Mouse (Mus musculus): ENCODE results near the gene Mfsd6l. TPM values are rescaled to one million over a fixed set of nuclear protein-coding genes. Genes with fewer than 3 reads are reported as not detected.
A peak's percentile ranks its signal among the peaks of the same experiment; 100 is the strongest.

Gene Mfsd6l
- total RNA-seq (2021): not detected
- long read RNA-seq, experiment 1: 0 reads
- long read RNA-seq, experiment 2: 0 reads

DNA sequence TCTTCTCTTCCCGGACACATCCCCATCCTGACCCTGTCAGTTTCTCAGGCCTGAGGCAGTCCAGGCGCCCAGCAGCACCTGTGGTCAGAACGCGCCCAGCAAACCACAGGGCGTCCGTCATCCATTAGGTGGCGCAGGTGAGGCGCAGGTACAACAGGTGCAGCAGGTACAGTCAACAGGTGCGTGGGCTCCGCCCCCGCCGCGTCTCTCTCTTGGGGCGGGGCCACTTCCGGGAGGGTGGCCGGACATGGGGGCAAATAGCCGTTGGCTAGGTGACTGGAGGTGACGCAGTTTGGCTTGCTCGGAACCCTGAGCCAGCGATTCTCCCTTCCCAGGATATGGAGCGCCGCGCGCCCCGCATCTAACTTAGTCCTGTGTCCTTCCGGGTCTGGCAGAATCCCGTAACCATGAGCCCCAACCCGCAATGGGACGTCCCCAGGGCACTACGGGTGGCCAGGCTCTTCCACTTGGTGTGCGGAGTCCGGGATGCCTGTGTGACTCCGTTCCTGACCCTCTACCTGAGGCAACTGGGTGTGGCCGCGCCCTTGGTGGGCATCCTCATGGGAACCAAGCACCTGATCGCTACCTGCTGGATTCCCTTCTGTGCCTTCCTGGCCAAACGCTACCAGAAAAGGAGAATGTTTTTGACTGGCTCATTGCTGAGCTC lies at the start of gene Mfsd6l:
TSS of gene Mfsd6l (plus strand) at position 269 of the 667 bp plus-strand sequence.
- intact Hi-C loops (cut with DNase I): no loop called here
- DNase-seq: no peak

DNA sequence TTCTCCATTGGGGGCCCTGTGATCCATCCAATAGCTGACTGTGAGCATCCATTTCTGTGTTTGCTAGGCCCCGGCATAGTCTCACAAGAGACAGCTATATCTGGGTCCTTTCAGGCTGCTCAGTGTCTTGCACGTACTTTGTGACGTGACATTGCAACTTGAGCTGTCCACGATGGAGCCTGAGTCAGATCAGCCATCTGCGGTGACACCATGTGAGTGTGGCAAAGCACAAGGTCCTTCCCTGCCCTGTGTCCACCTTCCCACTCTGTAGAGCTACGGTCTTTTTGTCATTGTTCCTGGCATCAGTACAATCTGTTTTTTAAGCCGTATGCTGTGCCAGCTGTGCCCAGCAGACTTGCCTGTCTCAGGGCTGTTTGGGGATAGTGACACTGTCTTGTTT lies 48.7 kb upstream of the Mfsd6l start:
- intact Hi-C loops (cut with DNase I): no loop called here

DNA sequence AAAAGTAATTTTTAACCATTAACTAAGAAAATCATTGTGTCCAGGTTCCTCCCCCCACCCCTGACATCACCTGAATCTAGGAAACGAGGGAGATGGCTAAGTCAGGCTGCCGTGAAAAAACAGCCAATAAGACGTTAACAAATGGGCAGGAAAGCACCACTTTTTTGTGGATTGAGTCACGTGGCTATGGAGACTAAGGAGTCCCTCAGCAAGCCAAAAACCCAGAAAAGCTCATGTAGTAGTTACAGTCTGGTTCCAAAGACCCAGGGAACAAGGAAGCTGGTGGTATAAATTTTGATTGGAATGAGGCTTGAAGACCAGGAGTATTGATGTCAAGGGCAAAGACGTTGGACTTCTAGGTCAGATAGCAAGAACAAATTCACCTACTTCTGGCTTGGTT lies 47.4 kb upstream of the Mfsd6l start:
- intact Hi-C loops (cut with DNase I): no loop called here

More for the DNA sequence above, 48.7 kb upstream of the Mfsd6l start:
- DNase-seq: no peak

DNA sequence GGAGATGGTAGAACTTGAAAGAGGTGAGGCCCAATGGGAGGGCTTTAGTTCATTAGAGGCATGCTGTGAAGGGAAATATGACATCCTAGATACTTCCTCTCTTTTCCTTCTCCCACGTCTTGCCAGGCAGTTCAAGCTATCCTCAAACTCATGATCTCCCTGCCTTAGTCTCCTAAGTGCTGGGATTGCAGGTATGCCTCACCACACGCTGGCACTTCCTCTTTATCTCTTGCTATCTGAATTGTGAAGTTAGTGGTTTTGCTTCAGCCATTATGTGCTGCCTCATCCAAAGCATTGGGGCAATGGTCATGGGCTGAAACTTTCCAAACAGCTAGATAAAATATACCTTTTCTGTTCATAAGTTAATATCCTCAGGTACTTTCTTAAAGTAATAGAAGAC lies 46.8 kb upstream of the Mfsd6l start:
- intact Hi-C loops (cut with DNase I): no loop called here
- no peak for DNase-seq

More for the DNA sequence above, 47.4 kb upstream of the Mfsd6l start:
- DNase-seq: no peak

DNA sequence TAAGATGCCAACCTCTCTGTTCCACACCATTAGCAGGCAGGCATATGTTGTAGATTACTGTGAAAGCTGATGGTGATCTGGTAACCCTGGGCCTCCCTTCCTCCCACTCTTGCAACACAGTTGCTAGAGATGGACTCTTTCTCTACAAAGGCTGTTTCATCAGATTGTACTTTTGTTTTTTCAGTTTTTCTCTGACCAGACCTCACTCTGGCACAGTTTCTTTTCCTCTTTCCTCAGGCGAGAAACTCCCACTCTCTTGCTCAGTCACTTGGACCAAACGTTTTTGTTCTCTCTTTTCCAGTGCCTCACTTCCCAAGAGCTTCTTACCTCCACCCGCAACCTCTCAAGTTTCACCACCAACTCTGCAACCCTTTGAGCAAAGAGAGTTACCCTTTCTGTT lies 42.0 kb upstream of the Mfsd6l start:
- intact Hi-C loops (cut with DNase I): no loop called here
- no peak for DNase-seq

DNA sequence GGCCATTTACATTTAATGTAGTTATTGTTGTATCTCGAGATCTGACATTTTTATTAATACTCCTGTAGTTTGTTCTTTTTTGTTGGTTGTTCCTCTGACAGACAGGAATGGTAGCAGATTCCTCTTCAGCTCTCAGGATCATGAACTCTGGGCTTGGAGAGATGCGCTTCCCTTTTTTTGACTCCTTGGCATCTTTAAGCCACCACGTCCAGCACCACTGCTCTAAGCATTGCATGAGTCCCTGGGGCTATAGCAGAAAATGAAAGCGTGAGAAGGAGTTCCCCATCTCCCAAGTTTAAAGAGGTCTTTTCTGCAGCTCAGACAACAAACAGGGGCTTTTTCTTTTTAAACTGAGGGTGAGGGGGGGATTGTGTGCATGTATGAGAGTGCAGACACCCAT lies 36.6 kb upstream of the Mfsd6l start:
- intact Hi-C loops (cut with DNase I): no loop called here
- DNase-seq: no peak

DNA sequence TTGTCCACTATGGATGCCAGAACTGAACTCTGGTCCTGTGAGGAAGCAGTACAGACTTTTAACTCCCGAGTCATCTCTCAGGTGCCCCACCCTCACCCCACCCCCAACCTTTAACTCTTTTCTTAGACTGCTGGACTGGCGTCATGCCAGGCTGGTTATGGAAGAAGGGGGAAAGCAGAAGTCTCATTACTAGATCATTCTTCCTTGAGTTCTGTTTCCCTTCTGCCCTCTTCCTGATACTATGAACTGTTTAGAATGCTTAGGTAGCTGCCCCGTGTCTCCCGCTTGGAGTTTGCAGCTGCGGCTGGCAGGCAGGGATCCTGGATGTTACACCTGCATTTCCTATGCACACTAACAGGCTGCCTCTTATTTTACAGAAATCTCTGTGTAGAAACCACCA lies 36.2 kb upstream of the Mfsd6l start:
- DNase-seq: no peak
- intact Hi-C loops (cut with DNase I): no loop called here

DNA sequence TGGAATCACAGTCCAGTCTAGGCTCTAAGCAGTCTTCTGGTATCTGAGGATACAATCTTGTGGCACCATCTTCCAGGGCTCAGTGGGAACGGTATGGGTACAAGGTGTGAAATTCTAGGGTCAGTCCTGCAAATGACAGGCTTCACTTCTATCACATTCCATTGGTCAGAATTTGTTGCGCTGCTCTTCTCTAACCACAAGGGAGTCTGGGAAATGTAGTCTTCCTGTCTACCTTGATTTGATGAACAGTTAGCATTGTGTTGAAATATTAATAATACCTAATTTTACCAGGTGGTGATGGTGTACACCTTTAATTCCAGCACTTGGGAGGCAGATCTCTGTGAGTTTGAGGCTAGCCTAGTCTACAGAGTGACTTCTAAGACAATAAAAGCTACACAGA lies 35.5 kb upstream of the Mfsd6l start:
- no peak for DNase-seq
- intact Hi-C loops (cut with DNase I): no loop called here

DNA sequence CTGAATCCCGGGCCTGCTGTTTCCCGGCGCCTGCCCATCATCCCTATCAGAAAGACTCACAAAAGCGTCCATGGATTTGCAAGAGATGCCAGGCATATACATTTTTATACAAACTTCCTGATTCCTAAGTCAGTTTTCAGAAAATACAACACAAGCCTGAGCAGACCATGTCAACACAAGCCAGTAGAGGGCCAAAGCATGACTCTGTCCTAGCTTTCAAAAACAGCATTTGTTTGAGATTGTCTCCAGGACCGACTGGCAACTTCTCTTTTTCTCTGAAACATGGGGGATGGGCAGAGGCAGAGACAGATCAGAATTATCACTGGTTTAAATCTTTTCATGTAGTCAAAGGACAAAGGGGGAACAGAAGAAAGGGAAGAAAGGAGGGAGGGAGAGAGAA lies 34.6 kb upstream of the Mfsd6l start:
- intact Hi-C loops (cut with DNase I): no loop called here
- no peak for DNase-seq

DNA sequence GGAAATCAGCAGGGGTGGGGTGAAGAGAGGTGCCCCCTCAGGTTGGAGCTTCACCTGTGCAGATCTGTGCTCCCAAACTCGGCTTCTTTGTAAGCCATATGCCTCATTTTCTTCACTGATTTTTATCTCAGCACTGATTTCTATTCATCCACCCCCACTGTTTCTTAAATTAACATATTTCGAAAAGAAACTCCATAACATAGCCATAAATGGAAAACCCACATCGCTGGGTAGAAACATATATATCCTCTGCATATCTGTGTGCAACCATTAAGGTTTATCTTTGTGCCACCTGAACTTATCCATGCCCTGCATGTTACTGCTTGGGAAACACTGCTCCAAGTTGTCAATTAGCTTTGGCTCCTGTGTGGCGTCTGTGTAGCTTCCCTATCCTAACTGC lies 29.5 kb upstream of the Mfsd6l start:
- intact Hi-C loops (cut with DNase I): no loop called here
- no peak for DNase-seq

DNA sequence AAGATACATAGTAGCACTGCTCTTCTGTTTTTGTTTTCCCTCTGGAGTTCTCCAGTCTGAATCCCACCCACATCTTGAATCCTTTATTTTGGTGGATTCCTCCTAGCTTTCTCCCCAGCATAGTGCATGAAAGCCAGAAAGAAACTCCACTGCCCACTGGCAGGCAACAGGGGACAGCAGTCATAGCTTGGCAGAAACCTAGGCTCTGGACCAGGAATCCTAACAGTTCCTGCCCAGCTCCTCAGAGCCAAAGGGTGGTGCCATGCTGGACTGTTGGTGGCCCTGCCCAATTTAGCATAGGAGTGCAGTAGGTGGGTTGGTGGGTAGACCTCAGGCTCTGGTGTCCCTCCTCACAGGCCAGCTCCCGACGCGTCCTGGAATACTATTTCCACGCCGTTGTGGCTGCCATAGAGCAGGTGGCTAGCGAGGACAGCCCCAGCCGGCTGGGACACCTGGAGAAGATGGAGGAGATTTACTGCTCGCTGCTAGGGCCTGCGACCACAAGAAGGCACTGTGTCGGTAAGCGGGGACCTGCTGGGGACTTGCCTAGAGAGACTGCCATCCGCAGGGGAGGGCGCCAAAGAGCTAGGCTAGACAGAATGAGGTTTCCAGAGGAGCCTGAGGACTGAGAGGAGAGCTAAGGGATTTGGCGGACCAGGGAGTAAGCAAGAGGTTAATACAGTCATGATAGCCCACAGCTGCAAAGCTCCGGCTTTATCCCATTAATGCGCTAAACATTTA lies 24.8 kb upstream of the Mfsd6l start:
- intact Hi-C loops (cut with DNase I): no loop called here
- DNase-seq: peak; percentile 43 to 57

DNA sequence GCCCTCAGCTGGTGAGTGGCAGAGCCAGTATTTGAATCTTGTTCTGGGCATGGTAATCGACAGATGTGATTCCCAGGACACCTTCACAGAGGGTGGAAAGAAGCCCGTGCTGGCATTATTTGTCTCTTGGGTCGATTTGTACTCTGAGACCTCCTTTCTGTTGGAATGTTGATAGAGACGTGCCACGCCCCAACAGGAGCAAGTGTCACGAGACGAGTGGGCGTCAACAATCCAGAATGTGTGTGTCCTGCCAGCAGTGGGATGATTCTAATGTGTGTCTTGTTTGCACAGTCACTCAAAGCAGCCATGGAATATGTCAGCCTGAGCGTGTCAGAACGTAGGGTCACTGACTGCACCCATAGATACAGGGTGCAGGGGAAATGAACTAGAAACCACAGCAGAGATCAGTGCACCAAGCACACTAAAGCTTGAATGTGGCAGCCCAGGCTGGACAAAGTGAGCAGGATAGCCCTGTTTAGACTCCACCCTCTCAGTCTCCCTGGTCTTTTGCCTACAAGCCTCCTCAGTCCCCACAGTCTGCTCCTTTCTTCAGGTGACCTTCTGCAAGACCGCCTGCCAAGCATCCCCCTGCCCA lies 23.9 kb upstream of the Mfsd6l start:
- intact Hi-C loops (cut with DNase I): no loop called here
- no peak for DNase-seq

DNA sequence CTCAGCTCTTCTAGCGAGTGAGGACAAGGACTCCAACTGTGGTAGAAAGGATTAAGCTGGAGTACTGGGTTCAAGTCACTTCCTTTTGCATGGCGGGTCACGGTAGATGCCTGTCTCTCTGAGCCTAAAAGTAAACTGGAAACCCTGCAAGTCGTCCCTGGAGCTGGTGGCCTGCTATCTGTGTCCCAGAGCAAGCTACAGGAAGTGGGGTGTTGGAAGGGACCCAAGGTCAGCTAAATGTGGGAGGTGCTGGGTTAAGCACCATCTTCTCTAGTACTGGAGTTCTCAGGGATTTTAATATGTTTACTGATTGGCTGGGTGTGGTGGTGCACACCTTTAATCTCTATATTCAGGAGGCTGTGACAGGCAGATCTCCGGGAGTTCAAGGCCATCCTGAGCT lies 23.2 kb upstream of the Mfsd6l start:
- DNase-seq: no peak
- intact Hi-C loops (cut with DNase I): no loop called here

DNA sequence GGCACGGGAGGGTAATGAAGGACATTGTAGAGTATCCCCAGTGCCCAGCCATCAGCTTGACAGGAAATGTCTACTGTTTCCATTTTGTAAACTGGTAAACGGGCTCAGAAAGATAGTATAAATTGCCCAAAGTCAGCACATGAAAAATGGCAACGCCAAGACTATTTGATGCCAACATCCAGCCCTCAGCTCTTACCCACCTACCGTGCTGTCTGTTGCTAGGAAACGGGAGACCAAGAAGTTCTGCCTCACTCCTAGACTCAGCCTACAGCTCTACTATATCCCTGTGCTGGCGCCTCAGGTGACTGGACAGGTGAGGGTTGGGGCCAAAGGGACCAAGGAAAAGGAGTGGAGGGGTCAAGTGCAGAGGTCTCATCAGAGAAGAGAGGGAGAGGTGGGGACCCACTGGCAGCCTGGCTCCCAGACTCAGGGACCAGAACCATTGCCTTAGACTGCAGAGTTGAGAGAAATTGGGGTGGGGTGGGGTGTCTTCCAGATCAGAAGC lies 22.0 kb upstream of the Mfsd6l start:
- DNase-seq: no peak
- intact Hi-C loops (cut with DNase I): no loop called here

DNA sequence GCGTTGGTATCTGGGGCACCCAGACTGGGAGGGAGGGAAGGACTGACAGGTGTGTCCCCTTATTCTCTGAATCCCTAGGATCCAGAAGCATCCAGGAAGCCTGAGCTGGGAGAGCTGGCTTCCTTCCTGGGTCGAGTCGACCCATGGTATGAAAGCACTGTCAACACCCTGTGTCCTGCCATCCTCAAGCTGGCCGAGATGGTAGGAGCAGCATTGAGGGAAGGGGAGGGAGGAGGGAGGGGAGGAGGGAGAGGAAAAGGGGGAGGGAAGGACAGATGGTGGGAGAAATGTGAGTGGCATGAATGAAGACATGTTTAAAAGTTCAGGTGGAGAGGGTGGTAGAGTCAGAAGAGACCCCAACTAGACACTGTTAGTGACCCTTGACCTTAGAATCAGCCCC lies 20.0 kb upstream of the Mfsd6l start:
- intact Hi-C loops (cut with DNase I): no loop called here
- DNase-seq: no peak

DNA sequence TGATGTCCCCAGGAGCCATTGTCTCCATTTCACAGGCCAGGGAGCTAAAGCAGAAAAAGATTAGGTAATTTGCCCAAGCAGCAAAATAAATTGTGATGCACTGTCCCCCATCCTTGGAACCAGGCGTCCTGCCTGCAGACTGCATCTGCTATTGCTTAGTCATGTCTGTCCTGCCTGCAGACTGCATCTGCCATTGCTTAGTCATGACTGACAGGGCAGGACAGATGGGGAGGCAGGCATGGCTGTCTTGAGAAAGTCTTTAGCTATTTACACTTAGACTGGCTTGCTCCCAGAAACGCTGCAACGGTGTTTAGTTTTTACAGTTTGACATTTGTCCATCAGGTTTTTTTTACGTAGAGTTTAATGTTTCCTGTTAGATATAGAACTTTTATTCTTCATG lies 19.5 kb upstream of the Mfsd6l start:
- intact Hi-C loops (cut with DNase I): no loop called here
- DNase-seq: no peak

DNA sequence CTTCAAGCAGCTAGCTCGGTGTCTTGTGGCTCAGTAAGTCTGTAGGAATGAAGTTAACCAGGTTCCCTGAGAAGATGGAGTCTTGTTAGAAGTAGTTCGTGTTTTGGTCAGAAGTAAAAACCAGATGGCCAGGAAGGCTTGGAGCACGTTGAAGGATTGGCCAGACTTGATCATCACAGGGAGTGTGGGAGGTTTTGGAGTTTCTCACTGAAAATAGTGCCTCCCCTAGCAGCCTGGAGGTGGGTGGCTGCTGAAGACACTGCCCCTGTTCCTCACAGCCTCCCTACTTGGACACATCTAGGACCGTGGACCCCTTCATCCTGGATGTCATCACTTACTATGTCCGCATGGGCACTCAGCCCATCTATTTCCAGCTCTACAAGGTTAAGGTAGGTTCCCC lies 16.4 kb upstream of the Mfsd6l start:
- intact Hi-C loops (cut with DNase I): no loop called here
- DNase-seq: no peak

DNA sequence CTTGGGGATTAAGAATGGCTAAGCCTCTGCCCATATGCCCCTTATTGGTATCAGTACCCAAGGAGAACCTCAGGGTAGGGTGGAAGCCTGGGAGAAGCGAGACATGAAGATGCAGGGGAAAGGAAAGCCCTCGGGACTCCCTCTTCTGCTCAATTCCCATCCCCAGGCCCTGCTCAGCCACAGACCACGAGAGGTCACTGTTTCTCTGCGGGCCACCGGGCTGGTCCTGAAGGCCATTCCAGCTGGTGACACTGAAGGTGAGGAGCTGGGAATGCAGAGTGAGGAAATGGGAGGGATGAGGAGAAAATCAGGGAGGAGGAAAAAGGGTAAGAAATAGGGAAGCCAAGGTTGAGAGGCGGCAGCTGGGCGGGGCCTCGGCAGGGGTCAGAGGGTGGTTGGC lies 11.4 kb upstream of the Mfsd6l start:
- intact Hi-C loops (cut with DNase I): no loop called here
- DNase-seq: no peak

DNA sequence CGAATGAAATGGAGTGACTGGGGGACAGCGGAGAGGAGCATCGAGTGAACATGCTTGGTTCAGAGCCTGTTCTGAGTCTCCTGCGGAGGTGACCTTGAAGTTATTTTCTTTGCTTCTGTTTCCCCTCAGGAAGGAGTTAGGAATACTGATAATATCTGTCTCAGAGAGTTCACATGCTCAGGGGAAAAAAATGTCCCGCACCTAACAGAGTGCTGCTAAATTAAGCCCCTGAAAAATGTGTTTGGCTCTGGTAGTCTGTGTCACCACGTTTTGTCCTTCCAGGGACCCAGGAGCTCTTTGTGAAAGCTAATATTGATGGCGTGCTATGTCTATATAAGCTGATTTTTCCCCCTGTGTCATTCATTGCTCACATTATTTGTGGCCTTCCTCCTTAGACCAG lies 10.8 kb upstream of the Mfsd6l start:
- no peak for DNase-seq
- intact Hi-C loops (cut with DNase I): loop anchor here (5.0 kb wide), 1 partner anchor 58 kb away; no protein-coding TSS in a partner anchor

DNA sequence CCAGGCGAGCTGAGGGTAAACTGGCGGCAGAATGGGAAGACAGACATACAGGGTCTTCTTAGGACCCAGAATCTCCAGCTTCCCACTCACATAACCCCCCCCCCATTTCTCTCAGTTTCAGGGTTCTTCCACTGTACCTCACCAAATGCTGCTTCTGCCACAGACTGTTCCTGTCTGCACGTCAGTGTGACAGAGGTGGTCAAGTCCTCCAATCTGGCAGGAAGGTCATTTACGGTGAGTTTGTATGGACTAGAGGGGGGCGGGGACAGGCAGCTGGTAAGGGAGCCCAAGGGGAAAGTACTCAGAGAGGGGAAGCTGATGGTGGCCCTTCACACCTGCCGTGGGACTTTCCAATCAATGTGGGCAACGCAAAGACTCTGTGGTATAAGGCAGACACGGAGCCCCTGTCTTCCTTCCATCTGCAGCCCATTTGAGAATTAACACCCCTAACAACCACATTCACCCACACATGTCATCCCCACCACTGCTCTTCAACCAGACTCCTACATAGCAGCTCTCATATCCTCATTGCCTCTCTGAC lies 10.2 kb upstream of the Mfsd6l start:
- intact Hi-C loops (cut with DNase I): loop anchor here (5.0 kb wide), 1 partner anchor 58 kb away; no protein-coding TSS in a partner anchor
- no peak for DNase-seq

DNA sequence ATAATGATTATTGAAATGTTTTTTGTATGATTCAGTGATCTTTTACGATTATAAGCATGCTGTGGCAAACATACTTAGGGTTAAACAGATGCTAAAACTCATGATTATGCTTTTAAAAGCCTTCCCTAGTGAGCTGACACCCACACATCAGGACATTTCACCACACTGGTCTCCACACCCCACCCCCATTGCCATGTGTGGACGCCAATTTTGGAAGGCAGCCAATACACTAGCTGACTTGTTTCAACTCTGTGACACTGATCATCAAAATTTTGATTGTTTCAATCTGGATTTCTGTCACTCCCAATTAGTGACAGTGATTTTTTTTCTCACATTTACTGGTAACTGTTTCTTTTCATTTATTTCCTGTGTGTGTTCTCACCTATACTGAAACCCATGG lies 8.5 kb upstream of the Mfsd6l start:
- DNase-seq: no peak
- intact Hi-C loops (cut with DNase I): loop anchor here (5.0 kb wide), 1 partner anchor 60 kb away; no protein-coding TSS in a partner anchor
